Mouse (Mus musculus) stomach, postnatal 0 days (tissue): ENCODE results near the gene Aldh3b2. TPM values are rescaled to one million over a fixed set of nuclear protein-coding genes. Genes with fewer than 3 reads are reported as not detected.

Source experiments
- ATAC-seq: fragments of 200-750 bp; cut with Nextera tagmentation; 2 replicates; pipeline ENCODE4 v1.8.0; 2017; ENCODE audit not compliant: low FRiP score, low TSS enrichment
- DNase-seq: peaks from one replicate; pipeline ENCODE4 v3.0.0-alpha.2; 2016; ENCODE audit warnings: low spot score
- H3K27ac ChIP-seq: fragments of 300-500 bp; sonication (generic); replicated peaks from 2 replicates; pipeline ENCODE4 v1.5.1; 2014; ENCODE audit warnings: mild to moderate bottlenecking, control low read depth
- H3K27me3 ChIP-seq: fragments of 300-500 bp; sonication (generic); 2 replicates; pipeline ENCODE4 v1.6.1; 2014; ENCODE audit warnings: low read length; ENCODE audit not compliant: control insufficient read depth, insufficient read depth
- H3K36me3 ChIP-seq: fragments of 300-500 bp; sonication (generic); 2 replicates; pipeline ENCODE4 v1.6.1; 2014; ENCODE audit warnings: low read length, mixed read lengths; ENCODE audit not compliant: control insufficient read depth, insufficient read depth
- H3K4me1 ChIP-seq: fragments of 300-500 bp; sonication (generic); replicated peaks from 2 replicates; pipeline ENCODE4 v1.6.1; 2014; ENCODE audit warnings: antibody characterized with exemption; ENCODE audit not compliant: control insufficient read depth, insufficient read depth
- H3K4me2 ChIP-seq: fragments of 300-500 bp; sonication (generic); replicated peaks from 2 replicates; pipeline ENCODE4 v1.6.1; 2014; ENCODE audit warnings: low read depth, mild to moderate bottlenecking, control low read depth, moderate library complexity
- H3K4me3 ChIP-seq: fragments of 300-500 bp; sonication (generic); 2 replicates; pipeline ENCODE4 v1.5.1; 2014; ENCODE audit warnings: low read depth, low read length, control low read depth
- H3K9ac ChIP-seq: fragments of 300-500 bp; sonication (generic); 2 replicates; pipeline ENCODE4 v1.6.1; 2014; ENCODE audit warnings: mild to moderate bottlenecking, low read length, control low read depth, mixed read lengths
- H3K9me3 ChIP-seq: fragments of 300-500 bp; sonication (generic); 2 replicates; pipeline ENCODE4 v1.6.1; 2016; ENCODE audit warnings: low read length; ENCODE audit not compliant: control insufficient read depth
- CTCF ChIP-seq: IDR thresholded peaks from 2 replicates; pipeline ENCODE4 v1.5.1; 2016; ENCODE audit warnings: antibody characterized with exemption, low read depth, mild to moderate bottlenecking, moderate library complexity
- EP300 ChIP-seq: optimal IDR thresholded peaks from 2 replicates; pipeline ENCODE3; 2016; ENCODE audit warnings: antibody characterized with exemption
- WGBS: fragments of 180-500 bp; shearing (Covaris S2); extraction: QIAGEN DNeasy Blood & Tissue Kit; methylation state at CpG from one replicate; pipeline ENCODE4 v1.1.7; 2014; 5-methylcytosine and 5-hydroxymethylcytosine counted together
- polyA plus RNA-seq: library from polyadenylated mRNA; unstranded; fragments of >200 nt; fragmentation: Nextera tagmentation; extraction: Ambion mirVana; gene quantifications from 2 replicates; pipeline ENCODE4 v1.2.1, GENCODE M21; 2015

Aldh3b2 gene
- polyA plus RNA-seq, 1 experiment from 2014 or later = 75.8 TPM

DNA sequence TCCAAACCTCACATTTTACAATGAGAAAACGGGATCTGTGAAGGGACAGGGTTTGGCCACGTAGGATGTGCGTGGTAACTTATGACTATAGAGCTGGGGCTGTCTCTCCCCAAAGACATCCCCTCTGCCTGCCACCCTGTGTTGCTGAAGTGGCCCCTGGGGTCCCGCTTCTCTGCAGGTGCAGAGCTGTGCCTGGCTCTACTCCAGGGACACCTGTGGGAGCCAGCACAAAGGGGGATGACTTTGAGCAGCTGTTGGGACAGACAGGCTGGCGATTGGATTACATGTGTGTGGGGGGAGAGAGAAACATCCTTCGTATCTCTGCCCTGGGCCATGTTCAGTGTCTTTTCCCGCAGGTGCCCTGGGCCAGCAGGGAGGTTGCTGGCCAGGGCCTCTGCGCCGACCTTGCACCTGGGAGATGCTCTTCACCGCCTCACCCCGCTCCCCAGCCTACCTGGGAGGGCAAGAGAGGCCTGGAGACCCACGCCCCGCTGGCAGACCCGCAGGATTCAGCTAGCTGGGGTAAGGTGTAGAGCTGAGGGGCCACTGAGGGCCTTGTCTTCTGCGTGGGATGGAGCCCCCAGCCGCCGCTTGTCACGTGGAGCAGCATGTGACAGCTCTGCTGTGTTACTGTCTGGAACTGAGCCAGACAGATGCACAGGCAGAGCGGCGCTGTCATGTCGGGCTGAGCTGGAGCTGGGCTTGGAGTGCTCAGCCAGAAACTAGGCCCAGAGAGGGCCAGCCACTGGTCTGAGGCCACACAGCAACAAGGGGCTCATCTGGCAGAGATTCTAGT lies 41.7 kb upstream of the Aldh3b2 start:
- DNase-seq = no peak
- Histone ChIP-seq H3K27me3 (no peaks in the 10 kb centered on the region), H3K4me1 (peaks cover 6% of the 10 kb centered on the region), H3K27ac (peak overlapping the region; percentile 78), H3K4me3 (no peak overlapping the region), H3K4me2 (no peak overlapping the region), H3K36me3 (no peaks in the 10 kb centered on the region), H3K9me3 (no peaks in the 10 kb centered on the region), H3K9ac (no peak overlapping the region)
- ATAC-seq = no peak
- 72% methylated on average over 21 of the region's 21 CpGs for WGBS
- TF ChIP-seq EP300 (no peak), CTCF (no peak)

GRCm38 (mm10) chr19:3931716-3932115 lies 40.4 kb upstream of the Aldh3b2 start:
- Histone ChIP-seq H3K9ac (no peak overlapping the region), H3K36me3 (no peaks in the 10 kb centered on the region), H3K4me3 (no peak overlapping the region), H3K4me2 (no peak overlapping the region), H3K27ac (no peak overlapping the region), H3K27me3 (no peaks in the 10 kb centered on the region), H3K4me1 (peaks cover 6% of the 10 kb centered on the region), H3K9me3 (no peaks in the 10 kb centered on the region)
- TF ChIP-seq EP300 (no peak), CTCF (no peak)
- ATAC-seq = no peak
- no peak for DNase-seq
- WGBS = 89% methylated on average over 9 of the region's 9 CpGs

- no peaks in the 10 kb centered on the region for H3K36me3 ChIP-seq
- 8% methylated on average over 42 of the region's 42 CpGs for WGBS
- H3K9me3 ChIP-seq = no peaks in the 10 kb centered on the region
- TF ChIP-seq EP300 (no peak), CTCF (no peak)
- H3K27ac ChIP-seq = peak within 1 kb of the TSS; percentile 53; the same call in 1 of the 2 replicates
- peak; percentile 73 for DNase-seq
- ATAC-seq = peak; percentile 89
- H3K4me3 ChIP-seq = peak within 1 kb of the TSS; percentile 57
- H3K9ac ChIP-seq = peak within 1 kb of the TSS; percentile 68
- no peaks in the 10 kb centered on the region; the same call in 1 of the 2 replicates for H3K4me1 ChIP-seq
- H3K27me3 ChIP-seq = no peaks in the 10 kb centered on the region
- peak within 1 kb of the TSS; percentile 84 for H3K4me2 ChIP-seq
These were observed 36.9 kb upstream of the Aldh3b2 start, which contains the start of gene Unc93b1 for GRCm38 (mm10) chr19:3935032-3935895. Gene Unc93b1, plus strand, starts transcription at chr19:3935186.

- Histone ChIP-seq H3K4me3 (peak overlapping the region; percentile 57), H3K27ac (peak overlapping the region; percentile 53; the same call in 1 of the 2 replicates), H3K4me2 (peak overlapping the region; percentile 84), H3K4me1 (no peaks in the 10 kb centered on the region), H3K9ac (peak overlapping the region; percentile 68), H3K36me3 (no peaks in the 10 kb centered on the region), H3K27me3 (no peaks in the 10 kb centered on the region), H3K9me3 (no peaks in the 10 kb centered on the region)
- TF ChIP-seq CTCF (no peak), EP300 (no peak)
- WGBS = 13% methylated on average over 22 of the region's 22 CpGs
- ATAC-seq = peak; percentile 71
- peak; percentile 67 for DNase-seq
These were observed 36.0 kb upstream of the Aldh3b2 start for GRCm38 (mm10) chr19:3935896-3936850.

- WGBS = 69% methylated on average over 6 of the region's 7 CpGs
- Histone ChIP-seq H3K4me1 (no peaks in the 10 kb centered on the region), H3K36me3 (no peaks in the 10 kb centered on the region), H3K9me3 (no peaks in the 10 kb centered on the region), H3K27ac (no peak overlapping the region), H3K27me3 (no peaks in the 10 kb centered on the region), H3K4me3 (no peak overlapping the region), H3K9ac (no peak overlapping the region), H3K4me2 (no peak overlapping the region)
- ATAC-seq (peak; percentile 78), DNase-seq (peak; percentile 58)
- TF ChIP-seq CTCF (no peak), EP300 (no peak)
These were observed 29.8 kb upstream of the Aldh3b2 start for GRCm38 (mm10) chr19:3942315-3942714.
